Mouse (Mus musculus): ENCODE measurements at regions not wholly inside any gene's neighbourhood (a gene's known extent, or its start where the extent isn't known, plus 50 kb on each side); places are given as distances from the start of the nearest gene placed in this dataset.
A peak's percentile ranks its signal among the peaks of the same experiment; 100 is the strongest.
"Not testable (repeated sequence)": the region's sequence is repeated elsewhere in the genome, so short reads cannot be mapped to it uniquely, and the experiment has no call there.

DNA sequence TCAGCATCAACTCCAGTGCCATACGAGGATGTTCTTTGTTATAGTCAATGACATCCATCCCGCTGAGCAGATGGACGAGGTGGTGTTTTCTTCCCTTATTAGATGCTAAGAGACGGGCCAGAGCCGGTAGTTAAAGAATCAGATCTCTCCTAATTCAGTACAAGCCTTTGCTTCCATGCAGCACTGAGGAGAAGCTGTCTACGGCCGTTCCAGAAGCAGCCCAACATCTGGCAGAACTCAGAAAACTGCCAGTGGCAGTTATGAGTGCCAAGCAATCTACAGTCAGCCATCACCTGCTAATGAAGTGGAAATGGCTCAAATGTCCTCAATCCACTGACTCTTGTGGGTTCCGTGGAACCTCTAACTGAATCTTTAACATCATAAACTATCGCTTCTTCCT is 141.3 kb upstream of the Fam3c start:
- no peak for DNase-seq

- no peak for DNase-seq
These were observed 140.4 kb upstream of the Fam3c start for GRCm38 (mm10) chr6:22496471-22496870.

DNA sequence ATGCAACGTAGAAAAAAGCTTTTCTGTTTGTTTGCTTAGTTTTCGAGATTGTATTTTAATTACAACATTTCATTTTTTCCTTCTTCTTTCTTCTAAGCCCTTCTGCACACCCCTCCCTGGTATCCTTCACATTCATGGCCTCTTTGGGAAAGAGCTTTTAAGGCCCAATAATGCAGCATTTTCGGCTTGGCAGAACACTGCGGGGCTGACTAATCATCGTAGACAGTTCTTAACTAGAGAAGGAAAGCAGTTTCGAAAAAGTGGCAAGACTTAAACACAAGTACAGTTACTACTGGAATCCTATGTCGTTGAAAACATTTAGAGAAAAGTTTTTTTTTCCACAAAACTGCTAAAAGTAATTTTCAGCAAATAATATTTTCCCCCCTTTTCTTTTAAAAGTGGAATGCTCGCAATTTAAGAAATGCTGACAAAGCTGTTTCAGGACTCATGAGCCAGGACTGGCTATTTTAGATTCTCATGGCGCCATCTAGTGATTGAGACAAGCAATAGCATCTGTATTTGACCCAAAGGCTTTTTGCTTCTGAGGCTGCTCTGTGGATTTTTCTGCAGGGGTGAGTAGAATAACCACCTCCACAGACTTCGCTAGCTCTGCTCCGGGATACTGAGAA is 137.7 kb upstream of the Fam3c start:
- peak; percentile 4 for DNase-seq

- DNase-seq = no peak
These were observed 136.9 kb upstream of the Fam3c start for GRCm38 (mm10) chr6:22492896-22493295.

DNA sequence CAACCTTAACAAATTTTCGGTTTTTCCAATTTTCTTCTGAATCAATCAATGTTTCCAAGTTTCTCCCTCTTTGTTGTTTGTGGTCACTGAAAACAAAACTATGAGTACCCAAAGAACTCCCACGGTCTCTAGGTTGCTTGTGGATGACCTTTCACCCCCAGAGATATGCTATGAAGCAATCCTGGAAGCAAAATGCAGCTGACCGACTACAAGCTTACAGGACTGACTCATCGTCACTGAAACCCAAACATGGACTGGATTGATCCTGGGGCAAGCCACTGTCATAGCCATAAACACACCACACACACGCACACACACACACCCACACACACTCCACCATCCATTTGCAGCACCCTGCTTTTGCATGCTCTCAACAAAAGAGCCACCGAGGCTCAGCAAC is 134.7 kb upstream of the Fam3c start:
- DNase-seq = no peak

- no peak for DNase-seq
These were observed 131.4 kb upstream of the Fam3c start for GRCm38 (mm10) chr6:22487467-22487866.

DNA sequence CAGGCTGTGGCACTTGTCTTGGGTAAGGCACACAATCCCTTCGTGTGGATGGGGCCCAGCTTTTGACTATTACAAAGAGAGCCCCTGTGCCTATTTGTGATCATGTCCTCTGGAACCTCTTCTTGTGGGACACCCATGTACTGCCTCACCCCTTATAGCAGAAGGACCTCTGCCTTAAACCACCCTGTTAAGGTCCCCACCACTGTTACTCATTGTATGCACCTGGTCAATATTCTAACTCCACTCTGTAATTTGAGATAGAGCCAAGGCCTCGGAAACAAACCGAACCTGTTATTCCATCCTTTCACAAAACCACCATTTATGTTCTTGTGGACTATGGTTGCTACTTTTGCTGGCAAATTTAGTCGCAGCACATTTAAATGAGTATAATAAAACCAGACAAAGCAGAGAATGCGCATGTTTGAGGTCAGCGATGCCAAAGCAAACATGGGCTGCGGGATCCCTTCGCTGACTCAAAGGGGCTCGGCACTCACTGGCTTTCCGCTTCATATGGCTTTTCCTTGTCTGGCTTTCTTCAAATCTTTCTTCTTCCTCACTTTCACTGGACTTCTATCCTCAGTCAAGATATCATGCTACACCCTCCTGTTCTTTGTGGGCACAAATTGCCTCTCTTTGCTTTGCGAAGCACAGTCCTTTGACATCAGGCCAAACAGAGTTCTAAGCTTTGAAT is 129.9 kb upstream of the Fam3c start:
- no peak for DNase-seq

- not testable (repeated sequence) for DNase-seq
These were observed 126.2 kb upstream of the Fam3c start for GRCm38 (mm10) chr6:22482257-22482656.

GRCm38 (mm10) chr6:22474604-22475003 is 118.6 kb upstream of the Fam3c start:
- no peak for DNase-seq

GRCm38 (mm10) chr6:22474011-22474410 is 118.0 kb upstream of the Fam3c start:
- no peak for DNase-seq

DNA sequence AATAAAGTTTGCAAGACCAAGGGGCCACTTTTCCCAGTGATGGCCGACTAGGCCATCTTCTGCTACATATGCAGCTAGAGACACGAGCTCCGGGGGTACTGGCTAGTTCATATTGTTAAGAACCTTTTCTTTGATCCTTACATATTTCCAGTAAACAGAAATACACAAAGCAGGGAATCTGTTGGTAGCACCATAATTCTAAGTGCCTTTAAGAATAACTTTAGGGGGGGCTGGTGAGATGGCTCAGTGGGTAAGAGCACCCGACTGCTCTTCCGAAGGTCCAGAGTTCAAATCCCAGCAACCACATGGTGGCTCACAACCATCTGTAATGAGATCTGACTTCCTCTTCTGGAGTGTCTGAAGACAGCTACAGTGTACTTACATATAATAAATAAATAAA is 116.4 kb upstream of the Fam3c start:
- not testable (repeated sequence) for DNase-seq

DNA sequence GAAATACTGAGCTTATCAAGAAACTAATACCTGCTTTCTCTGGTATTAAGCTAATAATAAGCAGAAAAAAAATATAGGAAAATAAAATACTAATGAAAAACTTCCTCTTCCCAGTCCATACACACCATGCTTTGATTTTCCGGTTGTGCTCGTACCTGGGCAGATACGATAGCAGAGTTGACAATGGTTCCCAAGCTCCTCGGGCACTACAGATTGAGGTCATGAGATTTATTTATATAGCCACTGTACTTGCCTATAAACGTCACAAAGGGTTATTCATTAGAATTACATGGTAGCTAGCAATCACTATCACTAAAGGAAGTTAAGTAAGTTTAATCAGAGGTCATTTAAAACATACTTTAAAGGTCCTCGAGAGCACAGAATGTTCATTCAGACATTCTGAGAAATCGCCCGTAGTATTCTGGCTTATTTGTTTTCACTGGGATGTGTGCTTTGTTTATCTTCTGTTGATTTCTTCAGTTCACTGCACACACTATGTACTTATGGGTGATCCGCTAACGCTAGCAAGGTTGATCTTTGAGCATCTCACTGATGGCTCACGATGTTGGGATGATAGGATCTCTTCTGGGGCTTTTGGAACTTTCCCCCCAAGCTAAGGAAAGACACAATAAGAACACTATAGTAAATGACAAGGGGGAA is 111.4 kb upstream of the Fam3c start:
- DNase-seq = no peak

GRCm38 (mm10) chr6:22465926-22466325 is 109.9 kb upstream of the Fam3c start:
- no peak for DNase-seq

GRCm38 (mm10) chr6:22459440-22460016 is 103.5 kb upstream of the Fam3c start:
- DNase-seq = no peak

DNA sequence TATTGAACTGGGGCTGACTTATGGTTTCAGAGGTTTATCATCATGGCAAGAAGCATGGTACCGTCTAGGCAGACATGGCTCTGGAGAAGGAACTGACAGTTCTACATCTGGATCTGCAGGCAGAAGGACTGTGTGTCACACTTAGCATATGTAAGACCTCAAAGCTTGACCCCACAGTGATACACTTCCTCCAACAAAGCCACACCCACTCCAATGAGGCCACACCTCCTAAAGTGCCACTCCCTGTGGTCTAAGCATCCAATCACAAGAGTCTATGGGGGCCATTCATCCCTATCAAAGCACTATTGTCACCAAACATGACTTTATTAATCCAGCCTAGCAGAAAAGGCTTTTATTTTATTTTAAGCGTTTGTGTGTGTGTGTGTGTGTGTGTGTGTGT is 96.2 kb upstream of the Fam3c start:
- DNase-seq = no peak

DNA sequence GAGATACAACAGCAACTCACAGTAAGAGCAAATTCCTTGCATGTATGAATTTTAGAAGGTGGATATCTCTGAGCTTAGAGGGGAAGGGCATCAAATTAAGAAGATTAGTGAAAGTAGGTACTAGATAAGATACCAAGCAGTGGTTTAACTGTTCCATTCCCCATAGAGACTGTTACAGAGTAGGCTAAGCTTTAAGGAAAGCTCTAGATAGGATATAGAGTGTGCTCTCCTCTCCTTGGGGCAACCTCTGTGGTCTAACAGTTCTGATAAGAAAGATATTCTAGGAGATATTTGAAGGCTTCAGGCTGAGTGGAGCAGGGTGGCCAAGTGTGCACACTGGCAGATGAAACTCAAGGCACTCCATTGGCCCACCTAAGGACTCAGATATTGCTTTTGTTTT is 94.5 kb upstream of the Fam3c start:
- no peak for DNase-seq

DNA sequence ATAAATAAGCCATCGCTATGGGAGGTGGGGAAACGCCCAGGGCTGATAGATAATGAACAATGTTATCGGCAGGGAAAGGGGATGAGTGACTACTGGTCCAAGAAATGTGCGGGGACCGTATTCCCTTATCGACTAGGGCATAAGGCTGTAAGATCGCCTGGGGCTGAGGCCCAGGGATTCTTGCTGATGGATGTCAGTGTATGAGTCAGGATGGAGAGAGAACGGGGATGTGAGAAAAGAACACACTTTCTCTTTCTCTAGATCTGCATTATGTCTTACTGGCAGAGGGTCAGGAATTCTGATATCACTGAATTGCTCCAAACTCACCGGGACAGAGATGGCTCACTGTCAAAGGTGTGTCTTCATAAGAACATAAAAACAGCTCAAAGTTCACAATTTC is 92.9 kb upstream of the Fam3c start:
- no peak for DNase-seq

- DNase-seq = no peak
These were observed 91.6 kb upstream of the Fam3c start for GRCm38 (mm10) chr6:22447636-22448035.

DNA sequence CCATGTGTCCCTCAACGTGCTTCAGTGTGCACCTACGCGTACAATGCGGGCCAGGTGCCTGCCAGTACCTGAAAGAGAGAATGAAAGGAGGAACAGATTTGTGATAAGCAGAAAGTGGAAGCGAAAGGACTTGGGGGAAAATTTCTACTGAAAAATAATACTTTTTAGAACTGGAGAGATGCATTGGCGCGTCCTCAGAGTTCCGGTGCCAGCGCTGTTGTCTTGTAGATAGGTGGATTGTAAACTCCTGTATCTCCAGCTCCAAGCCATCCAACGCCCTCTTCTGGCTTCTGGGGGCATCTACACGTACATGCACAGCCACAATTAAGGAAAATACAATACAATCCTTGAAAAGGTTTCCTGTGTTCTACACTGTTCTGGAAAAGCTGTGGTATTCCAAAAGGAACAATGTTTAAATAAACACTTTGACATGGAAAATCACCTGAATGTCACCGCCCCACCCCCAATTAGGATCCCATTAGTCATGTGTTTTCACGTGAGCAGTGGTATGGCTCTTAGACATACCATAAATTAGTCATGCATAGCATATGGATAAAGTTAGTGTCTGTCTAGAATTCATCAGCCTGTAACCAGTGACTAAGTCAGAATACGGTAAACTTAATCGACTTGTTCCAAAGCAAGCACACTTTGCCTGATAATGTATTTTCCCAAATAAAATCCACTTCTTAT is 90.7 kb upstream of the Fam3c start:
- no peak for DNase-seq

DNA sequence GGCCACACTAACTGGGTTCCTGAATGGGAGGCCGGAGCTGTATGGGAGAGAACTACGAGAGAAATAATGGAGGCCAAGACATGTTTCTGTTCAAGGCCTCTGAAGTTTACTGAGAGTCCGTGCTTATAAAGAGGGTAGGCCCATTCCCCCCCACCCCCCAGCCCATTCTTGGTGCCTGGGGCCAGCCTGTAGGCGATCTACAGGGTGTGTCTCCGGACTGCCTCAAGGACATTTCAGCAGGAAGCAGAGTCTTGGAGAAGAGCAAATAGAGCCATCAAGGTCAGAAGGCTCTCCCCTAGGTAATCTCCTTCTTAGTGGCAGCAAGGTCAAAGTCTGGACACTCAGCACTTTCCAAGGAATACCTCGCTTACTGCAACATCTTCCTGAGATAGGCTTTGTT is 88.8 kb upstream of the Fam3c start:
- DNase-seq = not testable (repeated sequence)

GRCm38 (mm10) chr6:22444220-22444619 is 88.2 kb upstream of the Fam3c start:
- DNase-seq = no peak

- no peak for DNase-seq
These were observed 87.5 kb upstream of the Fam3c start for GRCm38 (mm10) chr6:22443573-22443972.

DNA sequence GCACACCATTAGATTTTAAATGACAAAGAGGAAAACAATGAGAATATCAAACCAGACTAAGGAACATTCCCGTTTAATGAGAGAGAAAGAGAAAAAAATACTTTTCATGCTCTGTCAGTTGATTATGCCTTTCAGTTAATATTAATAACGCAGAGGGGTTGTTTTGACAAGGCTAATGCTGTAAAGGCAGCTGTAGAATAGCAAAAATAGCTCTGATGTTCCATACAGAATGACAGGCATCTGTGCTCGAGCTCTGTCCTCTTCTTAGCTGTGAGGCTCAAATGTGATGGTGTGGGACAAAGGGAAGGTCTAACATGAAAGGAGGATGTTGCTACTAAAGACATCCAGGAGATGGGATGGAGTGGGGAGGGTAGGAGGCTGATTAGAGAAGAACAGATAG is 87.1 kb upstream of the Fam3c start:
- DNase-seq = no peak
